Mouse (Mus musculus): ENCODE results near the gene Ttbk2.
A peak's percentile ranks its signal among the peaks of the same experiment; 100 is the strongest.

Gene Ttbk2

GRCm38 (mm10) chr2:120745496-120745895 is 104.9 kb downstream of the Ttbk2 start:
- DNase-seq (ENCODE audit: low spot score in 2 of 2), result no peak

DNA sequence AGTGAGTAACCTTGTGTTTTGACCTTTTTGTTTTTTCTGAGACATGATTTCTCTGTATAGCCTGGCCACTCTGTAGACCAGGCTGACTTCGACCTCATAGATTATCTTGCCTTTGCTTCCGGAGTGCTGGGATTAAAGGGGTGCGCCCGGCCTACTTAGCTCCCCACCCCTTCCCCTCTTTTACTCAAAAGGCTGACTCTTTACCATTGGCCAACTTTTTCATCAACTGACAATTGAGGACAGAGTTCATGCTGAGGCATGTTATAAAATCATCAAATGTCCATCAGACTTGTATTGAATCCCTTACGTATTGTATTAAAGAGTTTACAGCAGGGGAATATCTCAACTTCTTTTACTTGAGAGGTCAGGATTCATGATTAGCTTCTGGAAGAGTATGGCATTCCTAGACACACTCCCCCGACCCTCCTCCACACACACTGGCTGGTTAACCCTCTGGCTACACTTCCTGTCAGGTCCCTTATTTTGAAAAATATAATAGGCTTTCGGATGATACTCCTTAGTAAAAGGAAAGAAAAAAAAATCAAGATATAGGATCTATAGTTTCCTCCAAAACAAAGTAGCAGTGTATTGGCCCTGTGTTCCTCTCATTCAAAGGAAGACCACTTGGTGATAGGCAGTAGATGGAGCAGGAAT is 118.4 kb downstream of the Ttbk2 start:
- no peak for DNase-seq (ENCODE audit: low spot score in 2 of 2)

- peak; percentile 92 for DNase-seq (ENCODE audit: low spot score in 2 of 2)
Observed at GRCm38 (mm10) chr2:120731167-120731862, 119.1 kb downstream of the Ttbk2 start.

- DNase-seq (ENCODE audit: low spot score in 2 of 2), result peak; percentile 15 to 24
Observed at GRCm38 (mm10) chr2:120730639-120731166, 119.7 kb downstream of the Ttbk2 start.

GRCm38 (mm10) chr2:120729775-120730585 is 120.4 kb downstream of the Ttbk2 start:
- DNase-seq (ENCODE audit: low spot score in 2 of 2), result peak; percentile 21 to 26

GRCm38 (mm10) chr2:120724176-120724575 is 126.2 kb downstream of the Ttbk2 start:
- no peak for DNase-seq (ENCODE audit: low spot score in 2 of 2)

- no peak for DNase-seq (ENCODE audit: low spot score in 2 of 2)
Observed at GRCm38 (mm10) chr2:120723621-120724020, 126.8 kb downstream of the Ttbk2 start.

- no peak for DNase-seq (ENCODE audit: low spot score in 2 of 2)
Observed at GRCm38 (mm10) chr2:120722491-120722890, 127.9 kb downstream of the Ttbk2 start.

- no peak for DNase-seq (ENCODE audit: low spot score in 2 of 2)
Observed at GRCm38 (mm10) chr2:120721911-120722310, 128.5 kb downstream of the Ttbk2 start.

DNA sequence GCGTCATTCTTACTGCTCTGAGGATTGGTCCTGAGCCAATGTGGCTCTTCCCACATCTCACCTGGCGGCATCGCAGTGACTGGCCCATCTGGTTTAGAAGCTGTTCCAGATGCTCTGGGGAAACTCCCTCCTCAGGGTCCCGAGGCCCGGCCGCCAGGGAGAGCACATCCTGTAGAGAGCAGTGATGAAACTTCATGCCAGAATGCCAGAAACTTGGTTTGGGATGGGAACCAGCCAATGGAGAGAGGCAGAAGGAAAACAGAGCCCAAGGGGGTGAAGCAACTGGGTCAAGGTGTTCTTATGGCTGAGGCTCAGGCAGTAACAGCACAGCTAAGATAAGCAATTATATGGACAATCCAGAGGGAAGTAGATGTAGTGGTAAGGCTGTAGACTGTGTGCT is 129.6 kb downstream of the Ttbk2 start:
- no peak for DNase-seq (ENCODE audit: low spot score in 2 of 2)

DNA sequence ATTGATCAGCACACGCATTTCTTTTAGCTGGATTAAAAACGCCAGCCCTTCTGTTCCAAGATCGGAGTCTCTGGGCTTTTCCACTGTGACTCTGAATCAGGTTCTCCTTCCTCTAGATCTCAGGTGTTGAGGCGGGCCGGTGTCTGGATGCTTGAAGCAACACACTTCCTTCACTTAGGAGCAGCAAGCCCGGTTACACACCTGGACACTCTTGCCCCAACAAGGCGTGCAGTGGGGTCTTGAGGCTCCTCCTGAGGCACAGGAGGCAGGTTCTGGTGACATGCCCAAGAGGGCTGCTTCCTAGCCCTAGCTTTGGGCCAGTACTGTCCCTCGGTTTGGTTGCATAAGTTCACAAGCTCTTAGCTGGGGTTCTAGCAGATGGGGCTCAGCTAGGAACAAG is 131.9 kb downstream of the Ttbk2 start:
- DNase-seq (ENCODE audit: low spot score in 2 of 2), result no peak

DNA sequence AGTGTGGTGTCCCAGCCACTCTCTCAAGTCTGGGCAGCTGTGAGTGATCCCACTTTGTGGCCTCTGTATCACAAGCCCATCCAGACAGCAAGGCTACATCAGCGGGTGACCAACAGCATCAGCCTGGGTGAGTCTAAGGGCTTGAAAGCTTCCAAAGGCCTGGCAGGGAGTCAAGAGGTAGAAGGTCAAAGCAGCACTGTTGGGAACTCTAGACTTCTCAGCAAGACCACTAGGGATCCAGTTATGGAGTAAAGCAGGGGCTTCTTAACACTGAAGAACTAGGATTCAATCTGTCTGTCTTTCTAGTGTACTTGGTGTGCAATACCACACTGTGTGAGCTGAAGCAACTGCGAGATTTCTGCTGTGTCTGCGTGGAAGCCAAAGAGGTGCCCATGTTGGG is 137.0 kb downstream of the Ttbk2 start:
- DNase-seq (ENCODE audit: low spot score in 2 of 2), result no peak

DNA sequence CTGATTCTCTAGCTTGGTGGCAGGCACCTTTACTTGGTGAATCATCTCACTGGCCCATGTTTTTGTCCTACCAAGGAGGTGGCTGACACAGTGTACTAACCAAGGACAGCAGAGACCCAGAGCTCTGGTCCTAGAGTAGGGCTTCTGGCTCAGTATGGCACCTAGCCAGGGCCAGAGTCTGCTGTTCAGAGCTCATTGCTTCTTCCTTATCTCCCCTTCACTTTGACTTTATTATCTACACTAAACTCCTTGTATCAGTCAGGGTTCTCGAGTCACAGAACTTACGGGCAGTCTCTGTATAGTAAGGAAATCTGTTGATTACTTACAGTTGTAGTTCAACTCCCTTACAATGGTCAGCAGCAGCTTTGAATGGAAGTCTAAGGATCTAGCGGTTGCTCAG is 139.5 kb downstream of the Ttbk2 start:
- no peak for DNase-seq (ENCODE audit: low spot score in 2 of 2)

DNA sequence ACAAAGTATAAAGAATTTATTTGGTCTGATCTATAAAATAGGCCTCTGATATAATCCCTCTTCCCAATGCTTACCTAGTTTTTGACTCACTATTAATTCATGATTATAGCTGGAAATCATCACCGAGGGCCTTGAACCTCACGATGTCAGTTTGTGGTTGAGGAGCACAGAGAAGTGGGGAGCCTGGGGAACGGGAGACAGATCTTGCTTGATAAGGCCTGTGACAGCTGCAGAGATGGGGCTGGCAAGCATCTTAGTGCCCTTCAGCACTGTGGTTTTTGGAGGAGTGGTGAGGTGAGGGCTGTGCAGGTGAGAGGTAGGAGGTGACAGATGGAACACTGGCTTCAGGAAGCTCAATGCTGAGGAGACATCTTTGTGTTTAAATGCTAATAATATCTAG is 140.2 kb downstream of the Ttbk2 start:
- no peak for DNase-seq (ENCODE audit: low spot score in 2 of 2)

- no peak for DNase-seq (ENCODE audit: low spot score in 2 of 2)
Observed at GRCm38 (mm10) chr2:120707041-120707440, 143.4 kb downstream of the Ttbk2 start.

DNA sequence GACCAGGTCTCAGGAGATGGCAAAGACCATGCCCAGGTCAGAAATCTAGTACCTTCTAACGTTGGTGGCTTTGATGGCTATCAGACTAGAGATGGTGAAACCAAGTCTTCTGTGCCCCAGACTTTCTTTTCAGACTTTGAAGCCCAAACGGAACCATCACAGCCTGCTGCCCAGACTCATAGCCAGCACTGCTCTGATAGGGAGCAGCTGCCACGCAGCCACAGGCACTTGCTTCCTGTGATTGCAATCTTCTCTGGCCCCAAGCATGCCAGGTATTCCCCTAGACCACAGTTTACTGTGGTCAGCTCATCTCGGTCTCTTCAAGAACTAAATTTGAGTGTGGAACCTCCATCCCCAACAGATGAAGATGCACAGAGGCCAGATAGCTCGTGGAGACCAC is 147.7 kb downstream of the Ttbk2 start:
- no peak for DNase-seq (ENCODE audit: low spot score in 2 of 2)

DNA sequence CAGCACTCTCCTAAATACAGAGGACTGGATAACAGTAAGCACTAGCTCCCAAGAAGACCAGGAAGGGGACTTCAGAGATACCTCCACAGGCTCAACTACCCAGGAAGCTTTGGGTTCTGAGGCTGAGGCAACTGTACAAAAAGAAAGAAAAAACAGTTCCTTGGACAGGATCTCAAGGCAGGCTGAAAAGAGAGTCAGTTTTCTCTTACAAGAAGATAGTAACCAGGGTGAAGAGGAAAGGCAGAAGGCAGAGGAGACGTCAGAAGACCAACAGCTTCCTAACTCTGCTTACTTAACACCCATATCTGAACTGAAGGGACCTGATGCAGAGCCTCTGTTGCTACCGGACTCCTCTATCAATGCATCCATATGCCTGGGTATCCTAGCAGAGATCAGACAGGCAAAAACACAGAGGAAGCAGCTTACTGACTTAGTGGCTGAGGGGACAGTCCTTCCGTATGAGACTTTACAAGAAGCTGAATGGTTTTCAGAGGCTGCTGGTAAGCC is 150.0 kb downstream of the Ttbk2 start:
- no peak for DNase-seq (ENCODE audit: low spot score in 2 of 2)

GRCm38 (mm10) chr2:120697767-120698166 is 152.6 kb downstream of the Ttbk2 start:
- no peak for DNase-seq (ENCODE audit: low spot score in 2 of 2)

Measured in spleen, postnatal 14 days (tissue).